Mouse (Mus musculus) embryonic facial prominence, embryonic 12.5 days (tissue): ENCODE results near the gene Gca. TPM values are rescaled to one million over a fixed set of nuclear protein-coding genes. Genes with fewer than 3 reads are reported as not detected.

Experiments
- ATAC-seq: fragments of 200-750 bp; cut with Nextera tagmentation; 2 replicates; pipeline ENCODE4 v1.8.0; 2017; ENCODE audit not compliant: insufficient number of reproducible peaks, insufficient read depth, low FRiP score, low TSS enrichment
- H3K27ac ChIP-seq: fragments of 300-500 bp; sonication (generic); 2 replicates; pipeline ENCODE4 v1.5.1; 2016; ENCODE audit warnings: mild to moderate bottlenecking
- H3K27me3 ChIP-seq: fragments of 300-500 bp; sonication (generic); 2 replicates; pipeline ENCODE4 v1.6.1; 2016; ENCODE audit warnings: mild to moderate bottlenecking, moderate library complexity
- H3K36me3 ChIP-seq: fragments of 300-500 bp; sonication (generic); 2 replicates; pipeline ENCODE4 v1.6.1; 2016; ENCODE audit warnings: mild to moderate bottlenecking
- H3K4me1 ChIP-seq: fragments of 300-500 bp; sonication (generic); 2 replicates; pipeline ENCODE4 v1.6.1; 2016
- H3K4me2 ChIP-seq: fragments of 300-500 bp; sonication (generic); replicated peaks from 2 replicates; pipeline ENCODE4 v1.6.1; 2016; ENCODE audit warnings: mild to moderate bottlenecking, moderate library complexity
- H3K4me3 ChIP-seq: fragments of 300-500 bp; sonication (generic); 2 replicates; pipeline ENCODE4 v1.5.1; 2016; ENCODE audit warnings: mild to moderate bottlenecking
- H3K9ac ChIP-seq: fragments of 300-500 bp; sonication (generic); 2 replicates; pipeline ENCODE4 v1.6.1; 2016; ENCODE audit warnings: mild to moderate bottlenecking, moderate library complexity
- H3K9me3 ChIP-seq: fragments of 300-500 bp; sonication (generic); 2 replicates; pipeline ENCODE4 v1.6.1; 2016; ENCODE audit warnings: mild to moderate bottlenecking, moderate library complexity
- WGBS: fragments of 180-500 bp; shearing (Covaris S2); methylation state at CpG from one replicate; pipeline ENCODE4 v1.1.7; 2016; 5-methylcytosine and 5-hydroxymethylcytosine counted together
- polyA plus RNA-seq: library from polyadenylated mRNA; unstranded; fragments of >200 nt; fragmentation: Nextera tagmentation; extraction: Ambion mirVana; gene quantifications from 2 replicates; pipeline ENCODE4 v1.2.1, GENCODE M21; 2016

Gene Gca
- polyA plus RNA-seq, 1 experiment from 2014 or later, result 2.7 TPM

DNA sequence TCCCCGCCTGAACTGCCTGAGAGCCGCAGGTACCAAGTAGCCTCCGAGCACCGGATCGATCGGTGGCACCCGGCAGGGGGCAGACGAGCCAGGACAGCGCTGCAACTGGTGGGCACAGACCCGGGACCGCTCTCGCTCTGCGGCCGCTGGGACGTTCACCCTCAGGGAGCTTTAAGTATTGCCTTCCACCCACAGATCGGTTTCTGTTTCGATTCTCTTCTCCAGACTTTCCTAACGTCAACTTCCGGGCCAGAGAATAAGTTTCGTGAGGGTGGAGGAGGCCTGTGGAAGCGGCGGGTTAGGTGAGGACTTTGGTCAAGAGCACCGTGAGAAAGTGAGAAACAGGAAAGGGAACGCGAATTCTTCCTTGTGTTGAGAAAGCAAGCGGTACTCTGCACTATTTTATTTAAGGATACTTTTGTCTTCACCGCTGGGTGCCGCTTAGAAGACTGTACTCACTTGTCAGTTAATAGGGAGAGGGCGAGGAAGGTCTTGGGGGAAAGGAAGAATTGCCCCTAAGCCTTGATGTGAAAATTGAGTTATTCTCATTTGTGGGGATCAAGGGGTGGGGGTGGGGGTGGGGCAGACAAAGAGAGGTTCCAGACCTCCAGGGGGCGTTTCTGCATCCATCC is 18.0 kb upstream of the Gca start, which contains the start of gene Ifih1:
Gene Ifih1 (minus strand): TSS at position 242 of the 632 bp plus-strand sequence.
- under 1% methylated on average over 30 of the region's 30 CpGs for WGBS

DNA sequence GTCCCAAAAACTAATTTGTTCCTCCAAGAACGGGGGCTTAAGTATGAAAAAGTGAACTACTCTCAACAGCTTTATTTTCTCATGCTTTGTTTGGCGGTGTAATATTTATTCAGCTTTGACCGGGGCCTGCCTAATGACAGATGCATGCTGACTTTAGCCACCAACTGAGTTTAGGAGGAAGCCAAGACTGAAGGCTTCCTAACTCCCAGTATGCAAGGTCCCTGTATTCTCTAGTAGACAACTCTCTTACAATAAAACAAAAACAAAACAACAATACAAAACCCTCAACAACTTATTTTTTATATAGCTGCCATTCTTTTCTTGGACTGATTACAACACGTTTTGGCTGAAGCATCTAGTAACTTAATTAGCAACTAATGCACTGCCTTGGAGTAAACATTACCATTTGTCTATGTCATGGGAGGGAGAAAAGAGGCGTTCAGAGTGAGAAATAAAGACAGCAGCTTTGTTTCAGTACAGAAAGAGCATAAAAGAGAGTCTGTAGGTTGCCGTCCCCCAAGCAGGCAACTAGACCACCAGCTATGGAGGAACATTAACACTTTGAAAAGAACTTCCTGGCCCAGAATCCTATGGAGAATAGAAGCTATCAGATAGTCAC is 17.3 kb upstream of the Gca start:
- H3K27ac ChIP-seq, result no peak overlapping the region
- 0 out of 2 replicates have a peak, but pooled peaks cover 2% of the 10 kb centered on the region for H3K27me3 ChIP-seq
- peak overlapping the region; percentile 48; the same call in 1 of the 2 replicates for H3K9ac ChIP-seq
- ATAC-seq, result no peak
- peak overlapping the region; percentile 51 for H3K4me3 ChIP-seq
- WGBS, result 25% methylated on average over 6 of the region's 6 CpGs
- no peaks in the 10 kb centered on the region for H3K4me1 ChIP-seq
- H3K36me3 ChIP-seq, result no peaks in the 10 kb centered on the region
- no peaks in the 10 kb centered on the region for H3K9me3 ChIP-seq
- H3K4me2 ChIP-seq, result peak overlapping the region; percentile 74

More for the DNA sequence above, 18.0 kb upstream of the Gca start, which contains the start of gene Ifih1:
- 0 out of 2 replicates have a peak, but pooled peaks cover 2% of the 10 kb centered on the region for H3K27me3 ChIP-seq
- no peaks in the 10 kb centered on the region for H3K4me1 ChIP-seq
- H3K4me2 ChIP-seq, result peak within 1 kb of the TSS; percentile 74
- H3K36me3 ChIP-seq, result no peaks in the 10 kb centered on the region
- ATAC-seq, result peak; percentile 78
- peak within 1 kb of the TSS; percentile 51 for H3K4me3 ChIP-seq
- H3K9me3 ChIP-seq, result no peaks in the 10 kb centered on the region
- H3K27ac ChIP-seq, result no peak within 1 kb of the TSS
- peak within 1 kb of the TSS; percentile 48 for H3K9ac ChIP-seq

DNA sequence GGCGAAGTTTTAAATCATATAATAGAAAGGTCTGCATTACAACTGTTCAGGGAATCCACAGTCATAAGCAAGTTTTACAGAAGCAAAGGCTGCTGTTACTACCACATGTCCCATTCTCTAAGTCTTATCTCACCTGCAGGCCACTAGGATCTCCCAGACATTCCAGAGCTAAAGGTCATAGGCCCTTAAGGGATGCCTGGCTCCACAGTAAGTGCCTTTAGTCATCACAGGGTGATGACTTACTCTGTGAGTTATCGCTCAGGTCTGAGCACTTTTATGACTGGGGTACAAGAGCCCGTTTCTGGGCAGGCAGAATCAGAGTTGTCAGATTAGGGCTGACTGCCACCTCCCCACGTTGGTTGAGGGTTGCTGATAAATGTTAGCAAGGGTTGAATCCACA is 12.2 kb upstream of the Gca start:
- no peak overlapping the region for H3K27ac ChIP-seq
- no peaks in the 10 kb centered on the region for H3K9me3 ChIP-seq
- H3K4me2 ChIP-seq, result no peak overlapping the region
- H3K27me3 ChIP-seq, result no peaks in the 10 kb centered on the region
- no peak overlapping the region for H3K9ac ChIP-seq
- no peaks in the 10 kb centered on the region for H3K4me1 ChIP-seq
- H3K4me3 ChIP-seq, result no peak overlapping the region
- 78% methylated on average over 4 of the region's 4 CpGs for WGBS
- ATAC-seq, result no peak
- no peaks in the 10 kb centered on the region for H3K36me3 ChIP-seq

DNA sequence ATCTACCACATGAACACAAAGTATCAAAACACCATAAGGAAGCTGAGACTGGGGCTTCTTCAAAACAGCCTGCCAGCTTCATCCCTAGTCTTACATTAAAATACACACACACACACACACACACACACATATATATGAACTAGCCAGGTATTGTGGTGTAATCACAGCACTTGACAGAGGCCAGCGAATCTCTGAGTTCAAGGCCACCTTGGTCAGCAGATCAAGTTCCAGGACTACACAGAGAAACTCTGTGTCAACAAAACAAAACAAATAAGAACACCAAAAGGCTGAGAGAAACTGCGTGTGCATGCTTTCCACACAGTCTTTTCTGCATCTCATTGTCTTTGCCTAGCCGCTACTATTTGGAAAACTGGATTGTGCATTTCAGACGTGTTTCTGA is 11.6 kb upstream of the Gca start:
- Histone ChIP-seq H3K27me3 (no peaks in the 10 kb centered on the region), H3K4me1 (no peaks in the 10 kb centered on the region), H3K9me3 (no peaks in the 10 kb centered on the region), H3K27ac (no peak overlapping the region), H3K9ac (no peak overlapping the region), H3K4me3 (no peak overlapping the region), H3K36me3 (no peaks in the 10 kb centered on the region), H3K4me2 (no peak overlapping the region)
- WGBS, result 72% methylated on average over 4 of the region's 4 CpGs
- ATAC-seq, result no peak

DNA sequence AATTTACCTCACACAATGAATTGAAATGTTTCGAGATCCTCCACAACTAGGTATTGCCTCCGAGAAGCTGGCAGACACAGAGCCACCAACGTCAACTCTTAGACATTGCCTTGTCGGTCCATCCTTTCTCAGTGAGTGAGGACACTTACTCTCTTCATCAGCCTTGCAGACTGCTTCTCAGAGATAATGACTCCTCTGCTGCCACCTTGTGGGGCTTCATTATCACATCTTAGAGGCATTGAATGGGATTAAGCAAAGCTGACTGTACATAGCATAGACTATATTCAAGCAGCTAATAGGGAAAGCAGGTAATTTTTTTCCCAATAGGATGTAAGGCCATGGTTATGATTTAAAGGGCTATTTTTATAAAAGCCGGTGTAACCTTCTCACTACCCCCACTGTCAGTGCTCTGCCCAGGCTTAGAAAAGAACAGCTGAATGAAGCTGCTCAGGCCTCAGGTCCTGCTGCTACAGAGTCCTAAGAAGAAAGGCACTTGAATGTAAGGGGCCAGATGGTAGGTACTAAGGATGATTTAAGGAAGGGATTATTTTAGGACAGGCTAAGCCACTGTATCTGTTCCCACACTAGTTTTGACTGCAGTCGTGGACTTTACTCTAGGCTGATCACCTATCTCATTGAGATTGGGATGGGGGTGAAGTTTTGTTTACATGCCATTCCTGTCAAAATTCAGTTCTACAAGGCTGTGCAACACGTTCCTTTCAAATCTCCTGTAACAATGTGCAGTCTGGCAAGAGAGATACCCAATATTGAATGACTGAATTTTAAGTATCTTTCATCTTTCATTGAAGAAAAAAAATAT is 9.4 kb upstream of the Gca start:
- no peak overlapping the region for H3K9ac ChIP-seq
- no peaks in the 10 kb centered on the region for H3K4me1 ChIP-seq
- no peak overlapping the region for H3K27ac ChIP-seq
- H3K4me2 ChIP-seq, result no peak overlapping the region
- no peak overlapping the region for H3K4me3 ChIP-seq
- H3K27me3 ChIP-seq, result no peaks in the 10 kb centered on the region
- 43% methylated on average over 7 of the region's 7 CpGs for WGBS
- ATAC-seq, result no peak
- H3K36me3 ChIP-seq, result no peaks in the 10 kb centered on the region
- H3K9me3 ChIP-seq, result no peaks in the 10 kb centered on the region

DNA sequence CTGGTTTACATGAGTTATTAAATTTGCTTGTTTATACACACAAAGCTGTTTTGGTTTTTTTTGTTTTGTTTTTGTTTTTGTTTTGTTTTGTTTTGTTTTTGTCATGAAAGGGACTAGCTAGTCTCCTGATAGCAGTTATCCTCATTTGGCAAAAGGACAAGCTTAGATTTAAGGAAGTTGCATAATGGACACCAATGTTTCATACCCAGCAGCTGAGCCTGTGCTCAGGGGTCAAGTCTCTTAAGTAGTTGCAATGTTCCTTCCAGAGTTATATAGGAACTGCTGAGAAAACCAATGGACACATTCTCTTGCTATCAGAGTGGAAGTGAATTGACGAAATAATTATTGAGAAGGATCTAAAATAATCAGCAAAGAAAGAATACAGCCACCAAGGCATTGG is 8.0 kb upstream of the Gca start:
- no peak overlapping the region for H3K27ac ChIP-seq
- no peaks in the 10 kb centered on the region for H3K9me3 ChIP-seq
- no peak for ATAC-seq
- H3K36me3 ChIP-seq, result no peaks in the 10 kb centered on the region
- H3K4me1 ChIP-seq, result no peaks in the 10 kb centered on the region
- H3K4me3 ChIP-seq, result no peak overlapping the region
- H3K9ac ChIP-seq, result no peak overlapping the region
- no peak overlapping the region for H3K4me2 ChIP-seq
- H3K27me3 ChIP-seq, result no peaks in the 10 kb centered on the region
- 76% methylated on average over 1 of the region's 1 CpGs for WGBS

DNA sequence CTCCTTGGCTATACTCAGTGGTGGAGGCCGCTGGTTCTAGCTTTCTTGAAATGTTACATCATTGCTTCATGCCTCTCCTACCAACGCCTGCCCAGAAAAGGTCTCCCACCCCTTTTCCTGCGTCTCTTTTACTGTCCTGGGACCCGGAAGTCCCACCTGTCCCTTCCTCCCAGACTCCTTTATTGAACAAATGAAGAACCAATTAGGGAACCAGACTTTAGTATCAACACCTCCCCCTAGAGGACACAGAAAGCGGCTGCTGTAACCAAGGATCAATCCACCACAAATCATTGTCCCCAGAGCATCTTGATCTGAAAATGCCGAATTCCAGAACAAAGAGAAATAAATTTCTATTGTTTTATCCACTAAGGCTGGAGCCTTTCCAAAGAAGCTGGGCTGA is 3.5 kb upstream of the Gca start:
- Histone ChIP-seq H3K4me3 (no peak overlapping the region), H3K9ac (no peak overlapping the region), H3K27me3 (peaks cover 6% of the 10 kb centered on the region; the same call in 1 of the 2 replicates), H3K9me3 (no peaks in the 10 kb centered on the region), H3K27ac (no peak overlapping the region), H3K4me1 (no peaks in the 10 kb centered on the region), H3K36me3 (no peaks in the 10 kb centered on the region), H3K4me2 (no peak overlapping the region)
- ATAC-seq, result no peak
- 56% methylated on average over 6 of the region's 6 CpGs for WGBS

DNA sequence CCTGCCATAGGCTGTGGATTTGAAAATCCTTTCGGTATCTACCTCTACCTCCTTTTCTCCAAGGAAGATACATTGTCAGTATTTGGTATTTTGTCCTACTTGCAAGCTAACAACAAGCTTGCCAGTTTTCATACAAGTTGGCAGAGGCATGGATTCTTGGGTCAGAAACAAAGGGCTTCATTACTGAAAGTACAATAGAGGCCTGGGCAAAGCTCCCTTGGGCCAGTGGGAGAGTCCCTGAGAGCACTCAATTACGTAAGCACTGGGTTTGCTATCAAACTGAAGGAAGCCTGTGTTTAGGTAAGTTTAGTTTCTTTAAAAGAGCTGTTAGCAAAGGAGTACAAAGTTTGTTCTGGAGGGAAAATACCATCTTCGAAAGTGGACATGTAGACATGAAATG is 1.5 kb upstream of the Gca start:
- 84% methylated on average over 3 of the region's 3 CpGs for WGBS
- no peak overlapping the region for H3K4me2 ChIP-seq
- H3K27me3 ChIP-seq, result peaks cover 6% of the 10 kb centered on the region; the same call in 1 of the 2 replicates
- no peak overlapping the region for H3K27ac ChIP-seq
- H3K4me1 ChIP-seq, result no peaks in the 10 kb centered on the region
- ATAC-seq, result no peak
- no peak overlapping the region for H3K9ac ChIP-seq
- no peaks in the 10 kb centered on the region for H3K36me3 ChIP-seq
- no peak overlapping the region for H3K4me3 ChIP-seq
- no peaks in the 10 kb centered on the region for H3K9me3 ChIP-seq

DNA sequence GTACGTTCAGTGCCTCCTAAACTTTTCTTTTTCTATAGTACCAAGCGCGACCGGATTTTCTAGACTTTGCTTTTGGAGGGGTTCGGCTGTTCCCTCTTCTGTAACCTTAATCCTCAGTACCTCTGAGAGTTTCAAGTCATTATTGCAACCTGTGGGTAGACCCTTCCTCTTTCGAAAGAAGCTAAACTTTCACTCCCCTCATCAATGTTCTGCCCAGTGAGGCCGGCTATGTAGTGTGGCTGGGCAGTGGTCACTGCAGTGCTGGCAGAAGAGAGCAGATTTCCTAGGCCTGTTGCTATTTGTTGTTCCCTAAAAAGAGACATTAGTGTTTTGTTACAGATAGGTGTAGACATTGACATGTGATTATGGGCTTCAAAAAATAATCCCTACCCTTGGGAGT is 754 bp downstream of the Gca start:
- no peak overlapping the region for H3K27ac ChIP-seq
- no peaks in the 10 kb centered on the region for H3K4me1 ChIP-seq
- H3K9me3 ChIP-seq, result no peaks in the 10 kb centered on the region
- H3K27me3 ChIP-seq, result peaks cover 6% of the 10 kb centered on the region; the same call in 1 of the 2 replicates
- WGBS, result 61% methylated on average over 7 of the region's 7 CpGs
- H3K36me3 ChIP-seq, result no peaks in the 10 kb centered on the region
- H3K4me3 ChIP-seq, result no peak overlapping the region
- H3K4me2 ChIP-seq, result peak overlapping the region; percentile 97; the same call in 1 of the 2 replicates
- no peak for ATAC-seq
- H3K9ac ChIP-seq, result no peak overlapping the region

DNA sequence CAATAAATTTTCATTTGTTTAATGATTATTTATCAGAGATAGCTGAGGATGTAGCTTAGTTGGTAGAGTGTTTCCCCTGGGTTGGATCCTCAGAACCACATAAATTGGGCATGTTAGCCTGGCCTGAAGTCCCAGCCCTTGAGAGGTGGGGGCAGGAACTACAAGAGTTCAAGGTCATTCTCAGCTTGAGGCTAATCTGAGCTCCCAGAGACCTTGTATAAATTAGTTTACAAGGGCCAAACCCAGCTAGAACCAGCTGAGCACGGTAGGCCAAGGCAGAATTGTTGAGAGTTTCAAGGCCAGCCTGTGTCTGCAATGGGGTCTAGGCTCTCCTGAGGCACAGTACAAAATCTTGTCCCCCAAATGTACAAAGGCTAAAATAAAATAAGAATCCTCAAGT is 1.5 kb downstream of the Gca start:
- ATAC-seq, result no peak
- H3K9ac ChIP-seq, result no peak overlapping the region
- peaks cover 6% of the 10 kb centered on the region; the same call in 1 of the 2 replicates for H3K27me3 ChIP-seq
- WGBS, result 42% methylated on average over 1 of the region's 1 CpGs
- no peaks in the 10 kb centered on the region for H3K4me1 ChIP-seq
- H3K27ac ChIP-seq, result no peak overlapping the region
- no peak overlapping the region for H3K4me2 ChIP-seq
- H3K36me3 ChIP-seq, result no peaks in the 10 kb centered on the region
- H3K4me3 ChIP-seq, result no peak overlapping the region
- H3K9me3 ChIP-seq, result no peaks in the 10 kb centered on the region

DNA sequence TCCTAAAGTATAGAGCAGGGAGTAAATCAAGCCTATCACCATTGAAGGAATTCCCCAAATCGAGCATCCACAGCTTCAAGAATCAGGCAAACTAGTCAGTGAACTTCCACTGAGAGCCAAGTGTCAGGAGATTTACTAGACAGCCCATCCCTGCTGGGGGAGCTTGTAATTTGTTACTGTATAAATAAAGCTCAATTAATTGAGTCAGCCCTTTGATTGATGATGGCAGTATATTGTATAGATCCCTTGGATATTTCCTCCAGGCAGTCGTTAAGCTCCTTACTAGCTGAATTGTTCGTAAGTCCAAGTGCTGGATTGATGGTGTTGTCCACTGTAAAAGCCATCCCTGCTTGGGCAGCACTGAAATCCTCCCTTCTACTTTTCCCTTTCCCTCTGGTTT is 5.8 kb downstream of the Gca start:
- Histone ChIP-seq H3K9ac (no peak overlapping the region), H3K36me3 (no peaks in the 10 kb centered on the region), H3K4me2 (no peak overlapping the region), H3K4me3 (no peak overlapping the region), H3K9me3 (no peaks in the 10 kb centered on the region), H3K4me1 (no peaks in the 10 kb centered on the region), H3K27me3 (no peaks in the 10 kb centered on the region), H3K27ac (no peak overlapping the region)
- ATAC-seq, result no peak
- WGBS, result 75% methylated on average over 3 of the region's 3 CpGs

DNA sequence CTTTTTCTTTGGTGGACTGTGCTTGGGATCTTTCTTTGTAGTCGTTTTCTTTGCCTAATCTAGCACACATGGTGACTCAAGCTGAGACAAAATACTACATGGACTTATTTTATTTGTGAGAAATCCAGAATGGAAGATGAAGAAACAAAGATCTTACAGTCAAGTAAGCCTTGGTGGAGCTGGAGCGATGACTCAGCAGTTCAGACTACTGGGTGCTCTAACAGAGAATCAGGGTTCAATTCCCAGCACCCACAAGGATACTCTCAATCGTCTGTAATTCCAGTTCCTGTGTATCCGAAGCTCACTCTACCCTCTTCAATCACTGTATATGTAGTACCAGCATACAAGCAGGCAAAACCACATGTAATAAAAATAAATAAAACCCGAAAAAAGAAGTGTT is 6.2 kb downstream of the Gca start:
- 73% methylated on average over 5 of the region's 5 CpGs for WGBS
- no peak for ATAC-seq
- H3K27ac ChIP-seq, result no peak overlapping the region

More for the DNA sequence above, 6.2 kb downstream of the Gca start:
- H3K9me3 ChIP-seq, result no peaks in the 10 kb centered on the region
- H3K4me1 ChIP-seq, result no peaks in the 10 kb centered on the region
- H3K9ac ChIP-seq, result no peak overlapping the region
- no peak overlapping the region for H3K4me2 ChIP-seq
- H3K36me3 ChIP-seq, result no peaks in the 10 kb centered on the region
- no peaks in the 10 kb centered on the region for H3K27me3 ChIP-seq
- H3K4me3 ChIP-seq, result no peak overlapping the region
